Mouse (Mus musculus): ENCODE measurements around the gene Csnk2b.

Csnk2b gene

GRCm38 (mm10) chr17:35121871-35122303 is at the start of gene Csnk2b:
TSS of gene Csnk2b (minus strand) at chr17:35122053.
- DNase-seq (ENCODE audit: low read depth), result peak; percentile 82

GRCm38 (mm10) chr17:35168541-35169207 is 46.8 kb upstream of the Csnk2b start:
- peak; percentile 90 for DNase-seq (ENCODE audit: low read depth)

GRCm38 (mm10) chr17:35167794-35168193 is 45.9 kb upstream of the Csnk2b start:
- no peak for DNase-seq (ENCODE audit: low read depth)

- DNase-seq (ENCODE audit: low read depth), result peak; percentile 89
These were observed 44.6 kb upstream of the Csnk2b start for GRCm38 (mm10) chr17:35166352-35167035.

GRCm38 (mm10) chr17:35165451-35166155 is 43.8 kb upstream of the Csnk2b start:
- DNase-seq (ENCODE audit: low read depth), result no peak

- peak; percentile 100 for DNase-seq (ENCODE audit: low read depth)
These were observed 43.0 kb upstream of the Csnk2b start, which contains the start of gene Prrc2a for GRCm38 (mm10) chr17:35164568-35165450. TSS of gene Prrc2a (minus strand) at chr17:35164897.

GRCm38 (mm10) chr17:35164218-35164567 is 42.3 kb upstream of the Csnk2b start:
- no peak for DNase-seq (ENCODE audit: low read depth)

GRCm38 (mm10) chr17:35163326-35164081 is 41.7 kb upstream of the Csnk2b start:
- peak; percentile 37 for DNase-seq (ENCODE audit: low read depth)

- no peak for DNase-seq (ENCODE audit: low read depth)
These were observed 40.9 kb upstream of the Csnk2b start for GRCm38 (mm10) chr17:35162730-35163129.

GRCm38 (mm10) chr17:35162121-35162520 is 40.3 kb upstream of the Csnk2b start:
- no peak for DNase-seq (ENCODE audit: low read depth)

GRCm38 (mm10) chr17:35161421-35161820 is 39.6 kb upstream of the Csnk2b start:
- DNase-seq (ENCODE audit: low read depth), result no peak

GRCm38 (mm10) chr17:35159638-35160037 is 37.8 kb upstream of the Csnk2b start:
- DNase-seq (ENCODE audit: low read depth), result no peak

- no peak for DNase-seq (ENCODE audit: low read depth)
These were observed 37.2 kb upstream of the Csnk2b start for GRCm38 (mm10) chr17:35158850-35159593.

- no peak for DNase-seq (ENCODE audit: low read depth)
These were observed 35.9 kb upstream of the Csnk2b start for GRCm38 (mm10) chr17:35157661-35158175.

GRCm38 (mm10) chr17:35157254-35157653 is 35.4 kb upstream of the Csnk2b start:
- DNase-seq (ENCODE audit: low read depth), result no peak

- no peak for DNase-seq (ENCODE audit: low read depth)
These were observed 34.8 kb upstream of the Csnk2b start for GRCm38 (mm10) chr17:35156461-35157200.

- DNase-seq (ENCODE audit: low read depth), result no peak
These were observed 33.6 kb upstream of the Csnk2b start for GRCm38 (mm10) chr17:35155451-35155850.

GRCm38 (mm10) chr17:35154616-35155015 is 32.8 kb upstream of the Csnk2b start:
- no peak for DNase-seq (ENCODE audit: low read depth)

- DNase-seq (ENCODE audit: low read depth), result no peak
These were observed 32.1 kb upstream of the Csnk2b start for GRCm38 (mm10) chr17:35153931-35154330.

Data from 416B (cell line).